In genomic region chr2:28621664-28622171, GRCm38 (mm10) we compare ENCODE assay signal across 8 mouse cellular contexts. TPM values are rescaled to one million over a fixed set of nuclear protein-coding genes. Genes with fewer than 3 reads are reported as not detected.
DNase-seq lines count a peak whose midpoint lies in the region; ATAC-seq and TF ChIP-seq lines count a peak whose summit lies in the region.

Gene Gfi1b, minus strand, starts transcription at chr2:28621982.

- no peak for TF ChIP-seq RAD21 in CH12.LX (IDR thresholded peaks at IDR 0.05; ENCODE audit: low read depth, low read length)

- peak; percentile 82 for TF ChIP-seq EP300 in CH12.LX (IDR thresholded peaks at IDR 0.05; ENCODE audit: low read length)
- no peak for TF ChIP-seq EP300 in heart, postnatal 0 days (IDR thresholded peaks at IDR 0.05; ENCODE audit: low read depth)

- peaks cover 7% of the 10 kb centered on the region for H3K9me3 ChIP-seq in CH12.LX (replicated peaks; ENCODE audit: low read length)
- no peaks in the 10 kb centered on the region for H3K9me3 ChIP-seq in heart, postnatal 0 days (replicated peaks; ENCODE audit: control insufficient read depth, low read length)

- H3K36me3 ChIP-seq in CH12.LX (replicated peaks in 1 of 2; ENCODE audit: control insufficient read depth in 1 of 2, insufficient read depth in 1 of 2, low read length in 1 of 2) = no peaks in the 10 kb centered on the region
- H3K36me3 ChIP-seq in heart, postnatal 0 days (replicated peaks; ENCODE audit: control insufficient read depth, insufficient read depth, low read length) = no peaks in the 10 kb centered on the region

- H3K27ac ChIP-seq in CH12.LX (ENCODE audit: insufficient read depth, low read depth) = 0 out of 2 replicates have a peak within 1 kb of the TSS, but pooled peaks have one; percentile 10
- no peak within 1 kb of the TSS for H3K27ac ChIP-seq in heart, postnatal 0 days (ENCODE audit: low read depth)

- no peaks in the 10 kb centered on the region for H3K79me2 ChIP-seq in CH12.LX (replicated peaks; ENCODE audit: control insufficient read depth, extremely low read depth, insufficient read depth, poor library complexity, severe bottlenecking)

- H3K4me2 ChIP-seq in CH12.LX (ENCODE audit: insufficient read depth, low read depth, poor library complexity, severe bottlenecking) = peak within 1 kb of the TSS; percentile 95
- no peak within 1 kb of the TSS for H3K4me2 ChIP-seq in heart, postnatal 0 days (ENCODE audit: low read depth, low read length)

- 5% methylated on average over 16 of the region's 16 CpGs for WGBS in heart, postnatal 0 days

- peak in 1 of 2 experiments; percentile 6; a peak in 1 of 4 replicates for TF ChIP-seq CTCF in CH12.LX (conservative IDR thresholded peaks at IDR 0.05 in 1 of 2, IDR thresholded peaks at IDR 0.05 in 1 of 2; ENCODE audit: low read depth in 2 of 2, low read length in 2 of 2)
- no peak for TF ChIP-seq CTCF in heart, postnatal 0 days (IDR thresholded peaks at IDR 0.05; ENCODE audit: low read depth)

- DNase-seq in embryo, embryonic 10 days (ENCODE audit: low spot score) = peak; percentile 49
- no peak for DNase-seq in embryo, embryonic 10.5 days (ENCODE audit: low spot score)
- DNase-seq in CH12.LX (ENCODE audit: extremely low read depth) = peak; percentile 95
- DNase-seq in heart, postnatal 0 days (ENCODE audit: low spot score) = no peak
- DNase-seq in left cerebral cortex, adult 8-10 months (ENCODE audit: low spot score in 2 of 2) = no peak
- DNase-seq in retina, embryonic 14.5 days (ENCODE audit: low spot score) = no peak
- DNase-seq in layer of hippocampus, postnatal 10 days (ENCODE audit: low spot score in 2 of 2) = no peak

- peaks cover 39% of the 10 kb centered on the region for H3K27me3 ChIP-seq in CH12.LX (replicated peaks)
- H3K27me3 ChIP-seq in heart, postnatal 0 days (ENCODE audit: control insufficient read depth, insufficient read depth, low read length) = peaks cover 32% of the 10 kb centered on the region

- H3K9ac ChIP-seq in CH12.LX (ENCODE audit: insufficient read depth, low read depth) = peak within 1 kb of the TSS; percentile 58; the same call in 1 of the 2 replicates
- no peak within 1 kb of the TSS for H3K9ac ChIP-seq in heart, postnatal 0 days (replicated peaks; ENCODE audit: low read depth, low read length)

- in situ Hi-C loops in CH12.LX (cut with MboI; ENCODE audit: low pct_ligation_motif_present, low pct_unique_long_range_greater_than_20kb, low sequenced_read_pairs) = no loop called here

- H3K4me3 ChIP-seq in CH12.LX (replicated peaks in 1 of 3; ENCODE audit: low read depth in 2 of 3, low read length in 2 of 3, poor library complexity in 1 of 3) = peak within 1 kb of the TSS in 2 of 3 experiments; percentile 3 to 4
- no peak within 1 kb of the TSS for H3K4me3 ChIP-seq in heart, postnatal 0 days (ENCODE audit: low read depth, low read length)

- H3K4me1 ChIP-seq in CH12.LX (ENCODE audit: control insufficient read depth in 1 of 2, insufficient read depth in 2 of 2) = peaks cover 8 to 37% of the 10 kb centered on the region in 2 experiments; a peak in 2 of 4 replicates
- no peaks in the 10 kb centered on the region for H3K4me1 ChIP-seq in heart, postnatal 0 days (ENCODE audit: control insufficient read depth, insufficient read depth)

- dilution Hi-C loops in CH12.LX (cut with MboI; ENCODE audit: extremely low pct_ligation_motif_present, extremely low pct_unique_long_range_greater_than_20kb, low sequenced_read_pairs) = no loop called here

- ATAC-seq in heart, postnatal 0 days (ENCODE audit: insufficient read depth, low read depth) = peak; percentile 33; the same call in 1 of the 2 replicates
- peak; percentile 57 for ATAC-seq in megakaryocyte, adult 5-6 weeks (ENCODE audit: poor library complexity, severe bottlenecking)

- no peak for TF ChIP-seq POLR2A in CH12.LX (IDR thresholded peaks at IDR 0.05; ENCODE audit: low read depth, low read length)

TF ChIP-seq in CH12.LX, 34 proteins besides CTCF, POLR2A, EP300 and RAD21:
- peak; percentile 91 for TF ChIP-seq E2F4 (IDR thresholded peaks at IDR 0.05; ENCODE audit: insufficient replicate concordance, low read depth, low read length)
- TF ChIP-seq MAFK (IDR thresholded peaks at IDR 0.05; ENCODE audit: insufficient replicate concordance, low read length) = 0 out of 2 replicates have a peak, but pooled peaks have one; percentile 38
- TF ChIP-seq IRF4 (IDR thresholded peaks at IDR 0.05; ENCODE audit: low read depth, low read length) = peak; percentile 90
- no peak for TF ChIP-seq POLR2AphosphoS2 (IDR thresholded peaks at IDR 0.05; ENCODE audit: low read depth, low read length)
- peak; percentile 53; the same call in 1 of the 2 replicates for TF ChIP-seq ETS1 (conservative IDR thresholded peaks at IDR 0.05; ENCODE audit: low read depth, low read length)
- TF ChIP-seq MEF2A (IDR thresholded peaks at IDR 0.05; ENCODE audit: borderline replicate concordance, low read depth, low read length) = peak; percentile 55; the same call in 1 of the 2 replicates
- 0 out of 2 replicates have a peak, but pooled peaks have one; percentile 55 for TF ChIP-seq KAT2A (IDR thresholded peaks at IDR 0.05; ENCODE audit: insufficient replicate concordance, low read length)
- TF ChIP-seq MAZ (IDR thresholded peaks at IDR 0.05; ENCODE audit: low read depth, low read length) = peak; percentile 91
- no peak for TF ChIP-seq UBTF (IDR thresholded peaks at IDR 0.05; ENCODE audit: low read depth, low read length)
- peak; percentile 52 for TF ChIP-seq ZNF384 (IDR thresholded peaks at IDR 0.05; ENCODE audit: low read depth, low read length)
- TF ChIP-seq JUN (IDR thresholded peaks at IDR 0.05; ENCODE audit: insufficient read depth, low read depth, low read length) = no peak
- peak; percentile 38; the same call in 1 of the 2 replicates for TF ChIP-seq MAX (IDR thresholded peaks at IDR 0.05; ENCODE audit: low read length)
- TF ChIP-seq NELFE (IDR thresholded peaks at IDR 0.05; ENCODE audit: low read depth, low read length) = 0 out of 2 replicates have a peak, but pooled peaks have one; percentile 33
- TF ChIP-seq USF2 (conservative IDR thresholded peaks at IDR 0.05; ENCODE audit: low read depth, low read length) = no peak
- TF ChIP-seq MXI1 (IDR thresholded peaks at IDR 0.05; ENCODE audit: low read depth, low read length) = peak; percentile 53; the same call in 1 of the 2 replicates
- no peak for TF ChIP-seq ZKSCAN1 (IDR thresholded peaks at IDR 0.05; ENCODE audit: borderline replicate concordance, low read depth, low read length)
- TF ChIP-seq JUND (conservative IDR thresholded peaks at IDR 0.05; ENCODE audit: low read depth, low read length) = no peak
- 0 out of 2 replicates have a peak, but pooled peaks have one; percentile 23 for TF ChIP-seq MYC (IDR thresholded peaks at IDR 0.05; ENCODE audit: low read depth, low read length)
- TF ChIP-seq TCF12 (IDR thresholded peaks at IDR 0.05; ENCODE audit: low read depth, low read length) = 0 out of 2 replicates have a peak, but pooled peaks have one; percentile 28
- TF ChIP-seq SIN3A (IDR thresholded peaks at IDR 0.05; ENCODE audit: low read length) = peak; percentile 76
- TF ChIP-seq CHD2 (IDR thresholded peaks at IDR 0.05; ENCODE audit: low read length) = 0 out of 2 replicates have a peak, but pooled peaks have one; percentile 35
- TF ChIP-seq ELF1 (IDR thresholded peaks at IDR 0.05; ENCODE audit: low read depth, low read length) = no peak
- 0 out of 2 replicates have a peak, but pooled peaks have one; percentile 16 for TF ChIP-seq CHD1 (IDR thresholded peaks at IDR 0.05; ENCODE audit: low read depth, low read length)
- peak; percentile 69 for TF ChIP-seq BHLHE40 (IDR thresholded peaks at IDR 0.05; ENCODE audit: low read depth, low read length)
TF ChIP-seq in CH12.LX: peak in this region for 17.

RNA-seq across cellular contexts. Expression of gene Gfi1b, which starts in this region (rescaled TPM):
- total RNA-seq in CH12.LX (2012; rRNA removed) (0.17 TPM in 1 of 2 replicates, not detected in the other), CH12.LX (2014; rRNA removed) (0.27 and 0.87 TPM in 2 replicates)
- polyA plus RNA-seq in CH12.LX (2012; ENCODE audit: insufficient read length, low read depth) = 0.19 TPM in 1 of 2 replicates, not detected in the other
- total RNA-seq in heart, postnatal 0 days (2014; rRNA removed; ENCODE audit: low replicate concordance) = not detected in 2 replicates
- polyA plus RNA-seq in heart, postnatal 0 days (2015; fragmentation: Nextera tagmentation; extraction: Ambion mirVana) = 0.23 TPM in 1 of 2 replicates, not detected in the other
- total RNA-seq in megakaryocyte, adult 5-6 weeks (2015) = 2.9 and 7.4 TPM in 2 replicates
- total RNA-seq in megakaryocyte, adult 5-6 weeks (2017) = 6.1 and 7.8 TPM in 2 replicates
- not detected for total RNA-seq in left cerebral cortex, adult 8-10 months (2022)
- total RNA-seq in layer of hippocampus, postnatal 10 days (2021) = not detected

Comparison
In these comparisons a context has a peak if more than half of its experiments do, and no peak if none do; other contexts are left out.
1. Peak in DNase-seq, H3K4me3 ChIP-seq, H3K27ac ChIP-seq, H3K9ac ChIP-seq and H3K4me2 ChIP-seq in CH12.LX; RNA of the gene not detected or under 1 TPM.
2. Peak in ATAC-seq in heart, postnatal 0 days; RNA of the gene not detected or under 1 TPM.